Mouse (Mus musculus): Measurements from ENCODE around the gene Ccdc117.

DNA sequence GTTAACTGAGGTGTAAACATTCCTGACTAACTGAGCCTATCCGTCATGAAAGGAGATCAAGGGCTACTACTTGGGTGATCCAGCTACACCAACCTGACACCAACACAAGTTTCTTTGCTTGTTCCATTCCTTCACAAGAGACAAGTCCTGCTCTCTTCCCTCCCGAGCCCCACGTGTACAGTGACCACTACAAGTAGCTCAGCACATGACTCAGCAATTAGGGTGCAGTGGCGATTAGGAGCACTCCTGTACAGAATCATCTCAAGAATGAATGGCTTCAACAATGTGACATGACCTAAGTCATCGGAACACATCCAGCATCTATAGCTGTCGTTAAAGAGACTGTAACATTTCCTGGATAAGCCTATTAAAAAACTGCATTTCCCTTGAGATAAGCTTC is 11.3 kb downstream of the Ccdc117 start:
- TF ChIP-seq POLR2A (IDR thresholded peaks at IDR 0.05; ENCODE audit: low read depth, low read length) (no peak), CHD2 (IDR thresholded peaks at IDR 0.05; ENCODE audit: low read length) (no peak), POLR2AphosphoS2 (IDR thresholded peaks at IDR 0.05; ENCODE audit: low read depth, low read length) (no peak), CTCF (conservative IDR thresholded peaks at IDR 0.05 in 1 of 2, IDR thresholded peaks at IDR 0.05 in 1 of 2; ENCODE audit: low read depth in 2 of 2, low read length in 2 of 2) (no peak), SIN3A (IDR thresholded peaks at IDR 0.05; ENCODE audit: low read length) (no peak)
